Mouse (Mus musculus) lung, embryonic 14.5 days (tissue): ENCODE measurements around the gene Gm20721. TPM values are rescaled to one million over a fixed set of nuclear protein-coding genes. Genes with fewer than 3 reads are reported as not detected.
A peak's percentile ranks its signal among the peaks of the same experiment; 100 is the strongest.

Experiments
- ATAC-seq: fragments of 200-750 bp; cut with Nextera tagmentation; 2 replicates; pipeline ENCODE4 v1.8.0; 2017; ENCODE audit warnings: mild to moderate bottlenecking, moderate TSS enrichment, moderate library complexity; ENCODE audit not compliant: insufficient read depth
- DNase-seq: peaks from one replicate; pipeline ENCODE4 v3.0.0-alpha.2; 2015
- H3K27ac ChIP-seq: fragments of 300-500 bp; sonication (generic); 2 replicates; pipeline ENCODE4 v1.5.1; 2014; ENCODE audit warnings: low read depth, mild to moderate bottlenecking, moderate library complexity
- H3K27me3 ChIP-seq: fragments of 300-500 bp; sonication (generic); 2 replicates; pipeline ENCODE4 v1.6.1; 2014; ENCODE audit warnings: low read length, control low read depth; ENCODE audit not compliant: insufficient read depth
- H3K36me3 ChIP-seq: fragments of 300-500 bp; sonication (generic); 2 replicates; pipeline ENCODE4 v1.6.1; 2014; ENCODE audit warnings: control low read depth; ENCODE audit not compliant: insufficient read depth
- H3K4me1 ChIP-seq: fragments of 300-500 bp; sonication (generic); 2 replicates; pipeline ENCODE4 v1.6.1; 2014; ENCODE audit warnings: antibody characterized with exemption, control low read depth; ENCODE audit not compliant: insufficient read depth
- H3K4me2 ChIP-seq: fragments of 300-500 bp; sonication (generic); 2 replicates; pipeline ENCODE4 v1.6.1; 2014; ENCODE audit warnings: mild to moderate bottlenecking
- H3K4me3 ChIP-seq: fragments of 300-500 bp; sonication (generic); 2 replicates; pipeline ENCODE4 v1.5.1; 2014; ENCODE audit warnings: low read depth, low read length
- H3K9ac ChIP-seq: fragments of 300-500 bp; sonication (generic); 2 replicates; pipeline ENCODE4 v1.6.1; 2014
- H3K9me3 ChIP-seq: fragments of 300-500 bp; sonication (generic); 2 replicates; pipeline ENCODE4 v1.6.1; 2016; ENCODE audit warnings: low read depth, low read length, control low read depth
- CTCF ChIP-seq: IDR thresholded peaks from 2 replicates; pipeline ENCODE4 v1.5.1; 2016; ENCODE audit warnings: antibody characterized with exemption, low read depth
- WGBS: fragments of 180-500 bp; shearing (Covaris S2); extraction: QIAGEN DNeasy Blood & Tissue Kit; methylation state at CpG from one replicate; pipeline ENCODE4 v1.1.7; 2014; 5-methylcytosine and 5-hydroxymethylcytosine counted together
- polyA plus RNA-seq: library from polyadenylated mRNA; unstranded; fragments of >200 nt; fragmentation: Nextera tagmentation; extraction: Ambion mirVana; gene quantifications from 2 replicates; pipeline ENCODE4 v1.2.1, GENCODE M21; 2014

Gene Gm20721
- polyA plus RNA-seq, 1 experiment from 2014 or later: 11.3 TPM

GRCm38 (mm10) chr2:174305646-174306045 lies 40.9 kb downstream of the Gm20721 start:
- Histone ChIP-seq H3K4me1 (no peaks in the 10 kb centered on the region), H3K36me3 (no peaks in the 10 kb centered on the region), H3K27me3 (peaks cover 4% of the 10 kb centered on the region; the same call in 1 of the 2 replicates), H3K4me2 (no peak overlapping the region), H3K9ac (no peak overlapping the region), H3K27ac (no peak overlapping the region), H3K4me3 (no peak overlapping the region), H3K9me3 (no peaks in the 10 kb centered on the region)
- no peak for DNase-seq
- no peak for TF ChIP-seq CTCF
- ATAC-seq: no peak
- 11% methylated on average over 5 of the region's 5 CpGs for WGBS

DNA sequence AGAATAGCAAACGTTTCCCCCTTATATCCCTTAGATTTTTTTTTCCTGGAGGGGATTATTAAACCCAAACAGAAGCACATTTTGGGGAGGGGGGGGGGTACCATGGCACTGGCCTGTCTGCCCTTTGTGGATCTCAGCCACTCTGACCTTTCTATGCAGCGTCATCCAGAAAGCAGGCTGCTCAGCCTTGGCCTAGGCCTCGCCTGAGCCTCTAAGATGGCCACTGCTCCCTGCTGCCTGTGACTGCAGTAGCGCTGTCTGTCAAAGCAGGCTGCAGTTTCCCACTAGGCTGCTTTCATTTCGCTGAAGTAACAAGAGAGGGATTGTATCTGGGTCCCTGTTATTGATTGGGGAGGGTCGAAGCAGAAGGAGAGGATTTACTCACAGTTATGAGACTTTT lies 44.0 kb downstream of the Gm20721 start:
- no peak overlapping the region for H3K4me2 ChIP-seq
- no peak overlapping the region for H3K27ac ChIP-seq
- no peak overlapping the region for H3K9ac ChIP-seq
- ATAC-seq: no peak
- no peak overlapping the region for H3K4me3 ChIP-seq
- DNase-seq: no peak
- no peaks in the 10 kb centered on the region for H3K4me1 ChIP-seq
- WGBS: 60% methylated on average over 6 of the region's 6 CpGs
- H3K9me3 ChIP-seq: peaks cover 31% of the 10 kb centered on the region
- H3K27me3 ChIP-seq: peaks cover 32% of the 10 kb centered on the region
- no peak for TF ChIP-seq CTCF
- H3K36me3 ChIP-seq: no peaks in the 10 kb centered on the region

DNA sequence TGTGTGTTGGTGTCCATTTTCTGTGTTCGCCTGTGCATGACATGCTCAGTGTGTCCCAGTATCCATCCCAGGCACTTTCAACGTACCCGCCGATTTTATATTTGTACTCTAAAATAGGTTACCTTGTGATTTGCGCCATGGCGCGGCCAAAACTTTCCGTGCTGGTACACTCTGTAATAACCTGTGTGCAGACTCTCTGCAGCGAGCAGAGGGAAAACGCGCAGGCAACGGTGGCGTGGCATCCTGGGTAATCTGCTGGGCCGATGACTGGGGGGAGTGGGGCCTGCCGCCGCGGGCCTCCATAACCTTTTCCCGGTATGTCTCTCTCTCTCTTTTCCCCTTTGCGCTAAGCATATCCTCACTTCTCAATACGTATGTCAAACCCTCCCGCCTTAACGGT lies 45.8 kb downstream of the Gm20721 start:
- 53% methylated on average over 22 of the region's 22 CpGs for WGBS
- ATAC-seq: no peak
- peak overlapping the region; percentile 61 for H3K4me2 ChIP-seq

DNA sequence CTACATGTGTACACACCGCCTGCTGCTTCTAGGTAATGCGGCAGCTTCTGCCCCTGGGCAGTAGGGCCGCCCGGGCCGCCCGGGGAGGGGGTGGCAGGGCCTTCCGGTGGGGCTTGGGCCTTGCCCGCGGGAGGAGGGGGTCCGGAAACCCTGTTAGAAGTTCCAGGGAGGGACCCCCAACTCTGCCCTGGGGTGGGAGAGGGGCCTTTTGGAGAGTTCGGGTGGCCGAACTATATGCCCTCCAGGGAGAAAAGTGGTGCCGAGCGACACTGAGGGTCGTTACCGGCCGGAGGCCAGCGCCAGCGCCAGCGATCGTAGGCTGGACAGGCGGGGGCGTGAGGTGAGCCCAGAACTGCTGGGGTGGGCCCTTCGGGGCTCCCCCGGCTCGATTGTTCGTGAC lies 46.3 kb downstream of the Gm20721 start:
- Histone ChIP-seq H3K4me3 (peak overlapping the region; percentile 37), H3K27me3 (peaks cover 37% of the 10 kb centered on the region), H3K4me2 (peak overlapping the region; percentile 61), H3K9me3 (peaks cover 54% of the 10 kb centered on the region), H3K4me1 (no peaks in the 10 kb centered on the region), H3K9ac (peak overlapping the region; percentile 9; the same call in 1 of the 2 replicates), H3K27ac (no peak overlapping the region), H3K36me3 (no peaks in the 10 kb centered on the region)
- no peak for ATAC-seq
- DNase-seq: no peak
- no peak for TF ChIP-seq CTCF
- WGBS: 57% methylated on average over 27 of the region's 27 CpGs

More for the DNA sequence above, 45.8 kb downstream of the Gm20721 start:
- no peak overlapping the region for H3K9ac ChIP-seq
- DNase-seq: no peak
- no peak for TF ChIP-seq CTCF
- peak overlapping the region; percentile 37 for H3K4me3 ChIP-seq
- H3K4me1 ChIP-seq: no peaks in the 10 kb centered on the region
- H3K27me3 ChIP-seq: peaks cover 37% of the 10 kb centered on the region
- H3K36me3 ChIP-seq: no peaks in the 10 kb centered on the region
- no peak overlapping the region for H3K27ac ChIP-seq
- H3K9me3 ChIP-seq: peaks cover 49% of the 10 kb centered on the region

DNA sequence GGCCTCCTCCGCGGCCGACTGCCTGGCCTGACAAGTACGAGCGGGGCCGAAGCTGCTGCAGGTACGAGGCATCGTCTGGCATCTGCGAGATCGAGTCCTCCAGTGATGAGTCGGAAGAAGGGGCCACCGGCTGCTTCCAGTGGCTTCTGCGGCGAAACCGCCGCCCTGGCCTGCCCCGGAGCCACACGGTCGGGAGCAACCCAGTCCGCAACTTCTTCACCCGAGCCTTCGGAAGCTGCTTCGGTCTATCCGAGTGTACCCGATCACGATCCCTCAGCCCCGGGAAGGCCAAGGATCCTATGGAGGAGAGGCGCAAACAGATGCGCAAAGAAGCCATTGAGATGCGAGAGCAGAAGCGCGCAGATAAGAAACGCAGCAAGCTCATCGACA lies 46.7 kb downstream of the Gm20721 start:
- DNase-seq (no peak), ATAC-seq (no peak)
- H3K4me3 ChIP-seq: peak overlapping the region; percentile 37
- H3K27me3 ChIP-seq: peaks cover 37% of the 10 kb centered on the region
- no peak overlapping the region for H3K27ac ChIP-seq
- TF ChIP-seq CTCF: no peak
- H3K4me2 ChIP-seq: peak overlapping the region; percentile 61
- peak overlapping the region; percentile 9; the same call in 1 of the 2 replicates for H3K9ac ChIP-seq
- H3K9me3 ChIP-seq: peaks cover 58% of the 10 kb centered on the region
- WGBS: 52% methylated on average over 34 of the region's 34 CpGs
- no peaks in the 10 kb centered on the region for H3K4me1 ChIP-seq
- no peaks in the 10 kb centered on the region for H3K36me3 ChIP-seq

DNA sequence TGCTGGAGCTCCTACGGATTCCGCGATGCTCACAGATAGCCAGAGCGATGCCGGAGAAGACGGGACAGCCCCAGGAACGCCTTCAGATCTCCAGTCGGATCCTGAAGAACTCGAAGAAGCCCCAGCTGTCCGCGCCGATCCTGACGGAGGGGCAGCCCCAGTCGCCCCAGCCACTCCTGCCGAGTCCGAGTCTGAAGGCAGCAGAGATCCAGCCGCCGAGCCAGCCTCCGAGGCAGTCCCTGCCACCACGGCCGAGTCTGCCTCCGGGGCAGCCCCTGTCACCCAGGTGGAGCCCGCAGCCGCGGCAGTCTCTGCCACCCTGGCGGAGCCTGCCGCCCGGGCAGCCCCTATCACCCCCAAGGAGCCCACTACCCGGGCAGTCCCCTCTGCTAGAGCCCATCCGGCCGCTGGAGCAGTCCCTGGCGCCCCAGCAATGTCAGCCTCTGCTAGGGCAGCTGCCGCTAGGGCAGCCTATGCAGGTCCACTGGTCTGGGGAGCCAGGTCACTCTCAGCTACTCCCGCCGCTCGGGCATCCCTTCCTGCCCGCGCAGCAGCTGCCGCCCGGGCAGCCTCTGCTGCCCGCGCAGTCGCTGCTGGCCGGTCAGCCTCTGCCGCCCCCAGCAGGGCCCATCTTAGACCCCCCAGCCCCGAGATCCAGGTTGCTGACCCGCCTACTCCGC lies 47.3 kb downstream of the Gm20721 start:
- Histone ChIP-seq H3K4me3 (peak overlapping the region; percentile 37), H3K36me3 (no peaks in the 10 kb centered on the region), H3K27me3 (peaks cover 37% of the 10 kb centered on the region), H3K9me3 (peaks cover 63% of the 10 kb centered on the region), H3K4me1 (no peaks in the 10 kb centered on the region), H3K9ac (peak overlapping the region; percentile 9; the same call in 1 of the 2 replicates), H3K4me2 (peak overlapping the region; percentile 61), H3K27ac (no peak overlapping the region)
- DNase-seq: no peak
- WGBS: 44% methylated on average over 48 of the region's 48 CpGs
- TF ChIP-seq CTCF: no peak
- no peak for ATAC-seq

DNA sequence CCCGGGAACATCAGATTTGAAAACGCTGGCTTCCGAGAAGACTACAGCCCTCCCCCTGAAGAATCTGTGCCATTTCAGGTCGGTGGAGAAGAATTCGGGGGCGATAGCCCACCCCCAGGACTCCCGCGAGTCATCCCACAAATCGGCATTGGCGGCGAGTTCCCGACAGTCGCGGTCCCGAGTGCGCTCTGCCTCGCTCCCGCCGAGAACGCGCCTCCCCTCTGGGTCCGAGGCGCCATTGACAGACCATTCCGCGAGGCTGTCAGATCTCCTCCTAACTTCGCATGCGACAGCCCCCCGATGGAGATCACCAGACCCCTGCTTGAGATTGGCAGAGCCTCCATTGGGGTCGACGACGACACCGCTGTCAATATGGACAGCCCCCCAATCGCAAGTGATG lies 48.0 kb downstream of the Gm20721 start:
- peak overlapping the region; percentile 37 for H3K4me3 ChIP-seq
- peak overlapping the region; percentile 61 for H3K4me2 ChIP-seq
- 0 out of 2 replicates have a peak, but pooled peaks cover under 1% of the 10 kb centered on the region for H3K36me3 ChIP-seq
- DNase-seq (no peak), ATAC-seq (no peak)
- no peak overlapping the region for H3K9ac ChIP-seq
- peaks cover 63% of the 10 kb centered on the region for H3K9me3 ChIP-seq
- H3K27me3 ChIP-seq: peaks cover 37% of the 10 kb centered on the region
- H3K4me1 ChIP-seq: 0 out of 2 replicates have a peak, but pooled peaks cover 2% of the 10 kb centered on the region
- WGBS: 49% methylated on average over 33 of the region's 33 CpGs
- no peak for TF ChIP-seq CTCF
- no peak overlapping the region for H3K27ac ChIP-seq
